In genomic region chr2:131685326-131685725, GRCm38 (mm10) we compare ENCODE assay signal across 25 mouse cellular contexts.
DNase-seq lines count a peak whose midpoint lies in the region; ATAC-seq lines count a peak whose summit lies in the region.
"Had no signal": no experiment of that assay in that cellular context is flagged by ENCODE, and none has a peak within 500 bp of the region (broad histone marks: within the 10 kb centered on the region; RNA-seq: fewer than 3 reads in every experiment).

No protein-coding gene starts in this region.

- H3K4me3 ChIP-seq in heart, embryonic 12.5 days: no peak overlapping the region
- H3K4me3 ChIP-seq: forebrain, embryonic 10.5 days; hindbrain, embryonic 12.5 days; kidney, embryonic 15.5 days; limb, embryonic 13.5 days; liver, embryonic 12.5 days; midbrain, embryonic 12.5 days; neural tube, embryonic 15.5 days had no signal

- H3K9ac ChIP-seq in heart, embryonic 12.5 days: no peak overlapping the region
- H3K9ac ChIP-seq: hindbrain, embryonic 12.5 days; kidney, embryonic 15.5 days; limb, embryonic 13.5 days; liver, embryonic 12.5 days; midbrain, embryonic 12.5 days; neural tube, embryonic 15.5 days had no signal

- H3K27me3 ChIP-seq in heart, embryonic 12.5 days (replicated peaks): no peaks in the 10 kb centered on the region
- H3K27me3 ChIP-seq: hindbrain, embryonic 12.5 days; kidney, embryonic 15.5 days; limb, embryonic 13.5 days; liver, embryonic 12.5 days; midbrain, embryonic 12.5 days; neural tube, embryonic 15.5 days; Patski had no signal

- 75% methylated on average over 3 of the region's 3 CpGs for WGBS in heart, embryonic 12.5 days

- peak; percentile 9 for DNase-seq in gastrocnemius, adult 18-20 months (ENCODE audit: low spot score)
- no peak for DNase-seq in gastrocnemius, postnatal 14 days
- DNase-seq in heart, adult 8-10 months (ENCODE audit: low spot score): peak; percentile 45
- DNase-seq in lung, postnatal 10 days: peak; percentile 13
- DNase-seq in lung, postnatal 4 days: no peak
- DNase-seq in frontal cortex, postnatal 10 days (ENCODE audit: low spot score in 2 of 2): no peak
- DNase-seq: adrenal gland, adult 2 months; B cell, adult 2 months; cerebellum, adult 2 months; gastrocnemius, postnatal 10 days; kidney, adult 11 months; kidney, postnatal 36 days; lung, postnatal 14 days; thymus, adult 2 months had no signal

- ATAC-seq in heart, embryonic 12.5 days (ENCODE audit: insufficient number of reproducible peaks, low FRiP score): no peak
- ATAC-seq: liver, embryonic 12.5 days; Patski had no signal

- H3K4me1 ChIP-seq in heart, embryonic 12.5 days (replicated peaks): peaks cover 16% of the 10 kb centered on the region
- H3K4me1 ChIP-seq: forebrain, embryonic 10.5 days; hindbrain, embryonic 12.5 days; kidney, embryonic 15.5 days; liver, embryonic 12.5 days; midbrain, embryonic 12.5 days; neural tube, embryonic 15.5 days had no signal

- H3K9me3 ChIP-seq in heart, embryonic 12.5 days (replicated peaks): no peaks in the 10 kb centered on the region
- H3K9me3 ChIP-seq: forebrain, embryonic 10.5 days; G1E; hindbrain, embryonic 12.5 days; kidney, embryonic 15.5 days; limb, embryonic 13.5 days; liver, embryonic 12.5 days; midbrain, embryonic 12.5 days; neural tube, embryonic 15.5 days had no signal

- no peak overlapping the region for H3K4me2 ChIP-seq in heart, embryonic 12.5 days
- H3K4me2 ChIP-seq: hindbrain, embryonic 12.5 days; kidney, embryonic 15.5 days; limb, embryonic 13.5 days; liver, embryonic 12.5 days; midbrain, embryonic 12.5 days; neural tube, embryonic 15.5 days had no signal

- H3K36me3 ChIP-seq in heart, embryonic 12.5 days: no peaks in the 10 kb centered on the region
- H3K36me3 ChIP-seq: forebrain, embryonic 10.5 days; G1E; hindbrain, embryonic 12.5 days; kidney, embryonic 15.5 days; limb, embryonic 13.5 days; liver, embryonic 12.5 days; midbrain, embryonic 12.5 days; neural tube, embryonic 15.5 days had no signal

- intact Hi-C loops in gastrocnemius, postnatal 14 days (cut with DNase I; ENCODE audit: low total_unique reads): no loop called here

- no peak overlapping the region for H3K27ac ChIP-seq in heart, embryonic 12.5 days (ENCODE audit: poor library complexity, severe bottlenecking)
- H3K27ac ChIP-seq: forebrain, embryonic 10.5 days; hindbrain, embryonic 12.5 days; kidney, embryonic 15.5 days; limb, embryonic 13.5 days; liver, embryonic 12.5 days; midbrain, embryonic 12.5 days; neural tube, embryonic 15.5 days; stomach, postnatal 0 days had no signal

Comparison
In these comparisons a context has a peak if more than half of its experiments do, and no peak if none do; other contexts are left out.
1. DNase-seq: peak in gastrocnemius, adult 18-20 months (single experiment), heart, adult 8-10 months (single experiment) and lung, postnatal 10 days (single experiment); none in gastrocnemius, postnatal 14 days (single experiment), lung, postnatal 4 days (0 of 2) and frontal cortex, postnatal 10 days (0 of 2).